Mouse (Mus musculus): ENCODE data around the gene Gpn1. TPM values are rescaled to one million over a fixed set of nuclear protein-coding genes. Genes with fewer than 3 reads are reported as not detected.

Gene Gpn1
- polyA plus RNA-seq, 1 experiment from 2014 or later, result 67.8 TPM

- Histone ChIP-seq H3K27ac (no peak within 1 kb of the TSS), H3K4me2 (replicated peaks) (no peak within 1 kb of the TSS), H3K36me3 (replicated peaks; ENCODE audit: control insufficient read depth, insufficient read depth) (peaks cover 27% of the 10 kb centered on the region), H3K27me3 (ENCODE audit: control insufficient read depth, insufficient read depth, low read length) (no peaks in the 10 kb centered on the region), H3K4me3 (replicated peaks; ENCODE audit: low read length) (no peak within 1 kb of the TSS), H3K9me3 (ENCODE audit: control insufficient read depth, low read length) (no peaks in the 10 kb centered on the region), H3K9ac (no peak within 1 kb of the TSS), H3K4me1 (replicated peaks; ENCODE audit: control insufficient read depth, insufficient read depth, low read length) (no peaks in the 10 kb centered on the region)
- no peak for DNase-seq (ENCODE audit: low spot score)
- WGBS, result 99% methylated on average over 3 of the region's 3 CpGs
- ATAC-seq (ENCODE audit: low FRiP score), result no peak
These were observed 9.1 kb upstream of the Gpn1 start, which contains the start of gene 4930548H24Rik for GRCm38 (mm10) chr5:31485440-31485839. Gene 4930548H24Rik, plus strand, starts transcription at chr5:31485740.

GRCm38 (mm10) chr5:31487889-31488288, 6.7 kb upstream of the Gpn1 start:
- Histone ChIP-seq H3K4me3 (replicated peaks; ENCODE audit: low read length) (no peak overlapping the region), H3K4me1 (replicated peaks; ENCODE audit: control insufficient read depth, insufficient read depth, low read length) (no peaks in the 10 kb centered on the region), H3K4me2 (replicated peaks) (no peak overlapping the region), H3K9me3 (ENCODE audit: control insufficient read depth, low read length) (no peaks in the 10 kb centered on the region), H3K27me3 (ENCODE audit: control insufficient read depth, insufficient read depth, low read length) (no peaks in the 10 kb centered on the region), H3K9ac (no peak overlapping the region), H3K36me3 (replicated peaks; ENCODE audit: control insufficient read depth, insufficient read depth) (peaks cover 3% of the 10 kb centered on the region), H3K27ac (no peak overlapping the region)
- no peak for ATAC-seq (ENCODE audit: low FRiP score)
- WGBS, result 92% methylated on average over 3 of the region's 3 CpGs
- no peak for DNase-seq (ENCODE audit: low spot score)

- Histone ChIP-seq H3K27ac (no peak overlapping the region), H3K9ac (no peak overlapping the region), H3K4me3 (replicated peaks; ENCODE audit: low read length) (no peak overlapping the region), H3K4me2 (replicated peaks) (no peak overlapping the region), H3K9me3 (ENCODE audit: control insufficient read depth, low read length) (no peaks in the 10 kb centered on the region), H3K4me1 (replicated peaks; ENCODE audit: control insufficient read depth, insufficient read depth, low read length) (peaks cover 4% of the 10 kb centered on the region; the same call in 1 of the 2 replicates), H3K36me3 (replicated peaks; ENCODE audit: control insufficient read depth, insufficient read depth) (no peaks in the 10 kb centered on the region; the same call in 1 of the 2 replicates), H3K27me3 (ENCODE audit: control insufficient read depth, insufficient read depth, low read length) (no peaks in the 10 kb centered on the region)
- 69% methylated on average over 7 of the region's 7 CpGs for WGBS
- ATAC-seq (ENCODE audit: low FRiP score) (no peak), DNase-seq (ENCODE audit: low spot score) (no peak)
These were observed 5.3 kb upstream of the Gpn1 start for GRCm38 (mm10) chr5:31489116-31489769.

- WGBS, result 65% methylated on average over 1 of the region's 1 CpGs
These were observed 2.5 kb upstream of the Gpn1 start for GRCm38 (mm10) chr5:31492031-31492430.

GRCm38 (mm10) chr5:31504843-31505242, 10.3 kb downstream of the Gpn1 start:
- Histone ChIP-seq H3K36me3 (replicated peaks; ENCODE audit: control insufficient read depth, insufficient read depth) (peaks cover 91% of the 10 kb centered on the region), H3K27ac (no peak overlapping the region), H3K4me2 (replicated peaks) (no peak overlapping the region), H3K9ac (no peak overlapping the region), H3K4me1 (replicated peaks; ENCODE audit: control insufficient read depth, insufficient read depth, low read length) (no peaks in the 10 kb centered on the region), H3K4me3 (replicated peaks; ENCODE audit: low read length) (no peak overlapping the region), H3K9me3 (ENCODE audit: control insufficient read depth, low read length) (no peaks in the 10 kb centered on the region), H3K27me3 (ENCODE audit: control insufficient read depth, insufficient read depth, low read length) (no peaks in the 10 kb centered on the region)
- DNase-seq (ENCODE audit: low spot score) (no peak), ATAC-seq (ENCODE audit: low FRiP score) (no peak)
- 97% methylated on average over 10 of the region's 10 CpGs for WGBS

More at GRCm38 (mm10) chr5:31492031-31492430, 2.5 kb upstream of the Gpn1 start:
- no peak for ATAC-seq (ENCODE audit: low FRiP score)
- peaks cover 12% of the 10 kb centered on the region for H3K4me1 ChIP-seq (replicated peaks; ENCODE audit: control insufficient read depth, insufficient read depth, low read length)
- no peak overlapping the region for H3K9ac ChIP-seq
- H3K27me3 ChIP-seq (ENCODE audit: control insufficient read depth, insufficient read depth, low read length), result no peaks in the 10 kb centered on the region
- H3K4me3 ChIP-seq (replicated peaks; ENCODE audit: low read length), result no peak overlapping the region
- no peaks in the 10 kb centered on the region for H3K9me3 ChIP-seq (ENCODE audit: control insufficient read depth, low read length)
- H3K4me2 ChIP-seq (replicated peaks), result no peak overlapping the region
- peaks cover 8% of the 10 kb centered on the region for H3K36me3 ChIP-seq (replicated peaks; ENCODE audit: control insufficient read depth, insufficient read depth)
- no peak overlapping the region for H3K27ac ChIP-seq
- no peak for DNase-seq (ENCODE audit: low spot score)

DNA sequence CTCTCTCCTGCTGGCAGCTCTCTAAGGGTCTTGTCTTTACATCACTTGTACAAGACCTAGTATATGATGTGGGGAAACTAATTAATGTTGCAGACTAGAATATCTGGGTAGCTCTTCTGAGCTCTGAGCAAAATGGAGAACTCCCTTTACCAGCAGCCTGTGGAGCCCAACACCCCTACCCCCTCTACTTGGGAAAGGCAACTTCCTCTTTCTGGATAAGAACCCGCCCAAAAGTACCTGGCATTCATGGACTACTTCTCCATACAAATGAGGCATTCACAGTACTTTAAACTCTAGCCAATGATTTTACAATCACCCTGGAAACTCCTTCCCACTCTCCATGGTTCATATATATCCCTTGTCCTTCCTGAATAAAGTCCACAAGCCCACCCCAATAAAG, 17.9 kb downstream of the Gpn1 start:
- H3K4me1 ChIP-seq (replicated peaks; ENCODE audit: control insufficient read depth, insufficient read depth, low read length), result no peaks in the 10 kb centered on the region
- ATAC-seq (ENCODE audit: low FRiP score), result no peak
- no peak overlapping the region for H3K9ac ChIP-seq
- WGBS, result 82% methylated on average over 1 of the region's 1 CpGs
- H3K27ac ChIP-seq, result no peak overlapping the region
- H3K4me3 ChIP-seq (replicated peaks; ENCODE audit: low read length), result no peak overlapping the region
- H3K9me3 ChIP-seq (ENCODE audit: control insufficient read depth, low read length), result no peaks in the 10 kb centered on the region
- H3K36me3 ChIP-seq (replicated peaks; ENCODE audit: control insufficient read depth, insufficient read depth), result peaks cover 96% of the 10 kb centered on the region
- no peak for DNase-seq (ENCODE audit: low spot score)
- H3K4me2 ChIP-seq (replicated peaks), result no peak overlapping the region
- no peaks in the 10 kb centered on the region for H3K27me3 ChIP-seq (ENCODE audit: control insufficient read depth, insufficient read depth, low read length)

DNA sequence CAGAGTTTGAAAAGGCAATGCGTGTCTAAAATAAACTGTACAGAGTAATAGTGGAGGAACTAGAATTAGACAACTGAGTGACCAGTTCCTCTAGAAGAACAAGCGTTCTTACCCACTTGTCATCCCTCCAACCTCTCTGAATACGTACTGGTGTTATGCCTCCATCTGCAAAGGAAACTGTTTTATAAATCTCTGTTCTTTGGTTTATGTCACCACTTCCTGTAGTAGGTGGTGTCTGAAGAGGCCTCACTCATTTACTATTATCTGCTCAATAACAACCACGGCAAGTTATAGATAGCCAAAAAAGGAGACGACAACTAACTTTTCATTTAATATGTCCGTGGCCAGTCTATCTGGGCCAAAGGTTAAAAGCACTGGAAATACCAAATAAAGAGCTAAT, 26.0 kb downstream of the Gpn1 start:
- Histone ChIP-seq H3K36me3 (replicated peaks; ENCODE audit: control insufficient read depth, insufficient read depth) (peaks cover 77% of the 10 kb centered on the region), H3K4me3 (replicated peaks; ENCODE audit: low read length) (no peak overlapping the region), H3K4me2 (replicated peaks) (no peak overlapping the region), H3K9me3 (ENCODE audit: control insufficient read depth, low read length) (no peaks in the 10 kb centered on the region), H3K4me1 (replicated peaks; ENCODE audit: control insufficient read depth, insufficient read depth, low read length) (peaks cover 2% of the 10 kb centered on the region; the same call in 1 of the 2 replicates), H3K9ac (no peak overlapping the region), H3K27ac (no peak overlapping the region), H3K27me3 (ENCODE audit: control insufficient read depth, insufficient read depth, low read length) (no peaks in the 10 kb centered on the region)
- WGBS, result 94% methylated on average over 6 of the region's 6 CpGs
- no peak for DNase-seq (ENCODE audit: low spot score)
- no peak for ATAC-seq (ENCODE audit: low FRiP score)

DNA sequence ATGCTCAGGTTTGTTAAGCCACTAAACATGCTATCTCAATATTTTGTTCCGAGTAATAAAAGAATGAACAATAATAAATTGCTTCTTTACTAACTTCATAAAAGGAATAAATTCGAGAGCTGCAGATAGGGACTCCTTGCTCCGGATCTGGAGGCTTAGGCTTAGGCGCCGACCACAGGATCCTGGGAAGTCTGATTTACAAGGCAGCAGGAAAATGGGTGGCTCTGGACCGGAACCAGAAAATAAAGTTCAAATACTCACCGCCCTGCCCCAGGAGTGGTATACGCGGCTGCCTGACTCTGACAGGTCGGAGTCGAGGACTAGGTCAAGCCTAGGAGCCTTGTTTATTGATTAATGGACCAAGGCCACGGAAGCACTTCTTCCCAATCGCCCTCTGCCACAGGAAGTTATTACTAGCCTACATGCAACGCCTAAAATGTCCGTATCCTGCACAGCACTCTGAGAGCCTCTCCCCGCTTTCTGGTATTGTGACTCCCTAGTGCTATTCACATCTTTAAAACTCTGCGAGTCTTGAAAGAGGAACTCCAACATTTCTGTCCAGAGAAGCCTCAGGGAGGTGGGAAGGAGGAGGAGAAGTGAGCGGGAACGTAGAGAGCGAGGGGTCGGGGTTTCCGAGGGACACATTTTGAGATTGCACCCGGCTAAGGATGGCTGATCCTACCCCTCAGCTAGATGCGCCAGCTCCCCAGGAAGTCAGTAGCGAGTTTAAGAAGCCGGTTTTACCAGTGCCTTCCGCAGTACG, 32.0 kb downstream of the Gpn1 start, which contains the start of gene Slc4a1ap:
TSS of gene Slc4a1ap (plus strand) at position 642 of the 763 bp plus-strand sequence.
- peak within 1 kb of the TSS; percentile 95 for H3K4me2 ChIP-seq (replicated peaks)
- H3K9ac ChIP-seq, result peak within 1 kb of the TSS; percentile 75
- H3K9me3 ChIP-seq (ENCODE audit: control insufficient read depth, low read length), result no peaks in the 10 kb centered on the region
- H3K27me3 ChIP-seq (ENCODE audit: control insufficient read depth, insufficient read depth, low read length), result no peaks in the 10 kb centered on the region
- under 1% methylated on average over 28 of the region's 28 CpGs for WGBS
- peak; percentile 92 for ATAC-seq (ENCODE audit: low FRiP score)
- peaks cover 40% of the 10 kb centered on the region for H3K36me3 ChIP-seq (replicated peaks; ENCODE audit: control insufficient read depth, insufficient read depth)
- DNase-seq (ENCODE audit: low spot score), result peak; percentile 79
- H3K4me3 ChIP-seq (replicated peaks; ENCODE audit: low read length), result peak within 1 kb of the TSS; percentile 74
- H3K4me1 ChIP-seq (replicated peaks; ENCODE audit: control insufficient read depth, insufficient read depth, low read length), result peaks cover 27% of the 10 kb centered on the region
- peak within 1 kb of the TSS; percentile 60; the same call in 1 of the 2 replicates for H3K27ac ChIP-seq

- DNase-seq (ENCODE audit: low spot score) (no peak), ATAC-seq (ENCODE audit: low FRiP score) (peak; percentile 8; the same call in 1 of the 2 replicates)
- Histone ChIP-seq H3K4me1 (replicated peaks; ENCODE audit: control insufficient read depth, insufficient read depth, low read length) (peaks cover 27% of the 10 kb centered on the region), H3K9ac (peak overlapping the region; percentile 75), H3K4me3 (replicated peaks; ENCODE audit: low read length) (peak overlapping the region; percentile 74), H3K4me2 (replicated peaks) (peak overlapping the region; percentile 95), H3K27me3 (ENCODE audit: control insufficient read depth, insufficient read depth, low read length) (no peaks in the 10 kb centered on the region), H3K9me3 (ENCODE audit: control insufficient read depth, low read length) (no peaks in the 10 kb centered on the region), H3K27ac (no peak overlapping the region), H3K36me3 (replicated peaks; ENCODE audit: control insufficient read depth, insufficient read depth) (peaks cover 40% of the 10 kb centered on the region)
- WGBS, result 5% methylated on average over 40 of the region's 40 CpGs
These were observed 32.7 kb downstream of the Gpn1 start for GRCm38 (mm10) chr5:31527117-31527680.

Measured in hindbrain, embryonic 14.5 days (tissue).